Comparison of ENCODE assay signal across 11 mouse cellular contexts in genomic region chr9:15068686-15069295, GRCm38 (mm10). TPM values are rescaled to one million over a fixed set of nuclear protein-coding genes. Genes with fewer than 3 reads are reported as not detected.
DNase-seq lines count a peak whose midpoint lies in the region; ATAC-seq lines count a peak whose summit lies in the region.
"Had no signal": no experiment of that assay in that cellular context is flagged by ENCODE, and none has a peak within 500 bp of the region (broad histone marks: within the 10 kb centered on the region; RNA-seq: fewer than 3 reads in every experiment).

No protein-coding gene starts in this region.

- ATAC-seq in monocyte, adult 5-6 weeks (replicated peaks; ENCODE audit: insufficient number of reproducible peaks, low FRiP score, low TSS enrichment, poor library complexity, severe bottlenecking): no peak

- peak; percentile 21 to 34 for DNase-seq in frontal cortex, adult 2 months (ENCODE audit: extremely low spot score in 1 of 2, low spot score in 1 of 2)
- no peak for DNase-seq in frontal cortex, postnatal 10 days (ENCODE audit: low spot score in 2 of 2)
- DNase-seq in urinary bladder, adult 18-20 months (ENCODE audit: low spot score in 2 of 2): peak; percentile 34 to 63
- no peak for DNase-seq in urinary bladder, postnatal 10 days (ENCODE audit: low spot score)
- DNase-seq in kidney, postnatal 14 days: peak; percentile 23
- peak; percentile 67 for DNase-seq in yolk sac, embryonic 10.5 days (ENCODE audit: low spot score)
- no peak for DNase-seq in heart, adult 8-10 months (ENCODE audit: low spot score)
- DNase-seq: heart, postnatal 36 days; thymus, postnatal 36 days had no signal

RNA-seq across cellular contexts. Expression of gene Panx1, which starts 23.5 kb away (rescaled TPM):
- polyA plus RNA-seq in frontal cortex, adult 2 months (2012; rRNA removed): 36.1 and 38.8 TPM in 2 replicates
- total RNA-seq in monocyte, adult 5-6 weeks (2017): 11.4 to 38.4 TPM (median 34.9 TPM) in 3 replicates
- 1 to 10 TPM; 4.3 to 5.7 (median 4.4) TPM for total RNA-seq in heart, adult 8-10 months (2022)

RNA-seq across cellular contexts. Expression of gene Hephl1, which starts 43.1 kb away (rescaled TPM):
- polyA plus RNA-seq in frontal cortex, adult 2 months (2012; rRNA removed): 1.2 and 1.3 TPM in 2 replicates
- total RNA-seq in monocyte, adult 5-6 weeks (2017): not detected in 3 replicates
- total RNA-seq in heart, adult 8-10 months (2022): under 1 TPM; 0.16 to 0.29 (median 0.22) TPM
- polyA plus RNA-seq: limb, embryonic 12.5 days had no signal

Comparison
In these comparisons a context has a peak if more than half of its experiments do, and no peak if none do; other contexts are left out.
1. DNase-seq: peak in frontal cortex, adult 2 months (2 of 2), urinary bladder, adult 18-20 months (2 of 2), kidney, postnatal 14 days (single experiment) and yolk sac, embryonic 10.5 days (single experiment); none in frontal cortex, postnatal 10 days (0 of 2), urinary bladder, postnatal 10 days (single experiment) and heart, adult 8-10 months (single experiment).